Mouse (Mus musculus): ENCODE measurements at regions not wholly inside any gene's neighbourhood (a gene's known extent, or its start where the extent isn't known, plus 50 kb on each side); places are given as distances from the start of the nearest gene placed in this dataset.

GRCm38 (mm10) chr2:50942741-50943140 is 206.2 kb downstream of the Rnd3 start:
- DNase-seq (ENCODE audit: low spot score): no peak

GRCm38 (mm10) chr2:50932936-50933335 is 216.0 kb downstream of the Rnd3 start:
- peak; percentile 35 for DNase-seq (ENCODE audit: low spot score)

- DNase-seq (ENCODE audit: low spot score): peak; percentile 55
Observed at GRCm38 (mm10) chr2:50921002-50921401, 227.9 kb downstream of the Rnd3 start.

GRCm38 (mm10) chr2:50916323-50917221 is 232.3 kb downstream of the Rnd3 start:
- peak; percentile 23 for DNase-seq (ENCODE audit: low spot score)

GRCm38 (mm10) chr2:50915149-50915548 is 233.8 kb downstream of the Rnd3 start:
- DNase-seq (ENCODE audit: low spot score): no peak

- DNase-seq (ENCODE audit: low spot score): no peak
Observed at GRCm38 (mm10) chr2:50914176-50914575, 234.7 kb downstream of the Rnd3 start.

- no peak for DNase-seq (ENCODE audit: low spot score)
Observed at GRCm38 (mm10) chr2:50908762-50909161, 240.1 kb downstream of the Rnd3 start.

- no peak for DNase-seq (ENCODE audit: low spot score)
Observed at GRCm38 (mm10) chr2:50902701-50903100, 246.2 kb downstream of the Rnd3 start.

GRCm38 (mm10) chr2:50902220-50902619 is 246.7 kb downstream of the Rnd3 start:
- no peak for DNase-seq (ENCODE audit: low spot score)

GRCm38 (mm10) chr2:50888992-50889391 is 259.9 kb downstream of the Rnd3 start:
- DNase-seq (ENCODE audit: low spot score): no peak

GRCm38 (mm10) chr2:50887954-50888353 is 261.0 kb downstream of the Rnd3 start:
- DNase-seq (ENCODE audit: low spot score): no peak

- peak; percentile 17 for DNase-seq (ENCODE audit: low spot score)
Observed at GRCm38 (mm10) chr2:50885924-50886315, 263.0 kb downstream of the Rnd3 start.

GRCm38 (mm10) chr2:50885280-50885923 is 263.5 kb downstream of the Rnd3 start:
- DNase-seq (ENCODE audit: low spot score): no peak

- peak; percentile 16 for DNase-seq (ENCODE audit: low spot score)
Observed at GRCm38 (mm10) chr2:50881514-50882038, 267.3 kb downstream of the Rnd3 start.

- DNase-seq (ENCODE audit: low spot score): no peak
Observed at GRCm38 (mm10) chr2:50880806-50881205, 268.1 kb downstream of the Rnd3 start.

GRCm38 (mm10) chr2:50877716-50878115 is 271.2 kb downstream of the Rnd3 start:
- DNase-seq (ENCODE audit: low spot score): no peak

GRCm38 (mm10) chr2:50875072-50875471 is 273.8 kb downstream of the Rnd3 start:
- DNase-seq (ENCODE audit: low spot score): no peak

GRCm38 (mm10) chr2:50853538-50854244 is 295.2 kb downstream of the Rnd3 start:
- DNase-seq (ENCODE audit: low spot score): peak; percentile 44

GRCm38 (mm10) chr2:50852413-50852919 is 296.4 kb downstream of the Rnd3 start:
- DNase-seq (ENCODE audit: low spot score): no peak

- DNase-seq (ENCODE audit: low spot score): no peak
Observed at GRCm38 (mm10) chr2:50850071-50850470, 298.8 kb downstream of the Rnd3 start.

- no peak for DNase-seq (ENCODE audit: low spot score)
Observed at GRCm38 (mm10) chr2:50841881-50842280, 307.0 kb downstream of the Rnd3 start.
